Mouse (Mus musculus) gastrocnemius, postnatal 14 days (tissue): ENCODE results near the gene Mroh3. TPM values are rescaled to one million over a fixed set of nuclear protein-coding genes. Genes with fewer than 3 reads are reported as not detected.

Experiments
- DNase-seq: peaks from one replicate; pipeline ENCODE4 v3.0.0; 2021; ENCODE audit warnings: mixed read lengths
- intact Hi-C: fragments of 180-260 bp; cut with DNase I; formaldehyde crosslinking; loops from one replicate; pipeline ENCODE4 v1.15.1; 2025; ENCODE audit warnings: low total_unique reads
- total RNA-seq, 2 experiments: library from RNA; stranded (reverse); gene quantifications; 2 replicates each; pipeline ENCODE4 v1.2.3; 2021

Gene Mroh3
- total RNA-seq, 2 experiments from 2014 or later: not detected

DNA sequence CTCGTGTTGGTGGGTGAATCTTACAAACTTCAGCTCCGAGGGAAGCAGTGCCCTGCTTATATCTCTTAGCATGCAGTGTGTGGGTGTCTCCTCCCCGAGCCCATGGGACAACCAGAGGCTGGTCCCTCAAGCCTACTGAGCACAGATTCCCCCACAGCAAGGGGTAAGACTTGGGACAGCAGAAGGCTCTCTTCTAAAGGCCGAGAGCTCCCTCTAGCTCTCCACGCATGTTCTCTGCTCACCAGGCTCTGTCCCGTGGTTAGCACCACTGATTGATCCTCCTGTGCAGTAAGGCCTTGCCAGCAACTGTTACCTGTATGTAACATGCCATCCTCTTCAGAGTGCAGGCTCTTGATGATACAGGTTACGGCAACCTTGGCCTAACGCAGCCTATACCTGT is 45.0 kb downstream of the Mroh3 start:
- DNase-seq: no peak
- intact Hi-C loops: no loop called here

DNA sequence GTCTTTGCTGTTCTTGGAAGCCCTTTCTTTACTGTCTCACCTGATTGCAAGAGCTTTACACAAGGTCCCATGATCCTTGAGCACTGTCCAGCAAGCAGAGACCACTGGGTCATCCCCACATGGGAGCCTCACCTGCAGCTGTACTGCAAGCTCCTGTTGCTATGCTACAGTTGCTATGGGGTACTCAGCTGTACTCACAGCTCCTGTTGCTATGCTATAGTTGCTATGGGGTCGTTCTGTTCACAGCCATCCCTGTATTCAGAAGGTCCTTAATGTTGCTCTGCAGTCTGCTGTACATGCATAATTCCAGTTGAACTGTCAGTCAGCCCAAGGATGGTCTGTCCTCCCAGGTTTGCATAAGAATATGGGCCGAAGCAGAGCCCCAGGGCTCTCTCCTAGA is 47.2 kb downstream of the Mroh3 start:
- intact Hi-C loops: no loop called here
- DNase-seq: no peak

GRCm38 (mm10) chr1:136161333-136161921 is 51.2 kb downstream of the Mroh3 start:
- intact Hi-C loops: no loop called here
- no peak for DNase-seq

- no peak for DNase-seq
- intact Hi-C loops: no loop called here
These were observed 51.7 kb downstream of the Mroh3 start for GRCm38 (mm10) chr1:136160930-136161329.

DNA sequence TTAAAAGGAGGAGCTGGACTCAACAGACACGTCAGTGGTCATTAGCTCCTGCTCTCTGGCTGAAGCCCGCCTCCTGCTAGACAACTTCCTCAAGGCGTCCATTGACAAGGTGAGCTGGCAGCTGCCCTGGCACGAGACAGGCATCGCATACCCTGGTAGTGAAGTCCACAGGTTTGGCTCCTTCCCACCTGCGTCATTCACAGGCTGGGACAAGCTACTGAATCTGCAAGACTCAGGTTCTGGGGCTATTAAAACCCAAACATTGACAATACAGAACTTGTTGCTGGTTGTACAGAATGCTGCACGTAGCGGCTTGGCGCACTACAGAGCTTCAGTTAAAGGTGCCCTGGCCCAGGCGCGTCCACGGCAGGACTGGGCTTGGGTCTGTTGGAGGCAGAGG is 52.3 kb downstream of the Mroh3 start:
- DNase-seq: no peak
- intact Hi-C loops: no loop called here

- intact Hi-C loops: no loop called here
- DNase-seq: no peak
These were observed 52.8 kb downstream of the Mroh3 start for GRCm38 (mm10) chr1:136159830-136160229.

GRCm38 (mm10) chr1:136156951-136157350 is 55.7 kb downstream of the Mroh3 start:
- intact Hi-C loops: no loop called here
- DNase-seq: no peak

DNA sequence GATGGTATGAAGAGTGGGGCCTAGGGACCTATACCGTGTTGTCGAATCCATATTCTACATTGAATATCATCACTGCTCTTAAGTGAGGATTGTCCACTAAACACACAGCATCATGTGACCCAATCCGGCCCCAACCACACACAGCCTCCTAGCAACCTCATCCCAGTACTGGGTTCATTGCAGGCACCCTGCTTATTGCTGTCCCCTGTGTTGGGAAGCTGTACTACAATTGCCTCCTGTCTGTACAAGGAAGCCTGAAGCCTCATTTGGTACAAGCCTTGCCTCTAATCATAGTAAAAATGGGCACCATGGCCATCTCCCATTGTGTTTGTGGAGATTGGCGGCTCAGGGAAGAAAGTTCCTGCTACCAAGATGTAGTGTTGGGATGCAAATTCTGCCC is 56.3 kb downstream of the Mroh3 start:
- no peak for DNase-seq
- intact Hi-C loops: no loop called here

DNA sequence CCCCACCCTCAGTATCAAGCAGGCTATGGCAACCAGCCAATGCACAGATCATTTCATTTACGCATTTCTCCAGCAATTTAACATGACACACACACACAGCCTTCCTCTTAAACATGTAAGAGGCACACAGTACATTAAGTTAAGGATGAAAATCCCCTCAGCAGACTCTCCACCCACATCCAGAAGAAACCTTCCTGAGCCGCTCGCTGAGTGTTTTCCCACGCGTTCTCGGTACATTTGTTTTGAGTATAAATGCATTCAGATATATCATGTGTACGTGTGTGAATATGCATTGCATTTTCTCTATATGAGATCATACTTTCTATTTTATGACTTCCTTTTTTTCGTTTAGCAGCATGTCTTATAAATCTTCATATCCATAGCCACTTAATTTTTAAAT is 61.3 kb downstream of the Mroh3 start:
- no peak for DNase-seq
- intact Hi-C loops: no loop called here

GRCm38 (mm10) chr1:136149702-136150101 is 62.9 kb downstream of the Mroh3 start:
- intact Hi-C loops: no loop called here
- no peak for DNase-seq

GRCm38 (mm10) chr1:136143514-136143913 is 69.1 kb downstream of the Mroh3 start:
- intact Hi-C loops: no loop called here
- DNase-seq: no peak

DNA sequence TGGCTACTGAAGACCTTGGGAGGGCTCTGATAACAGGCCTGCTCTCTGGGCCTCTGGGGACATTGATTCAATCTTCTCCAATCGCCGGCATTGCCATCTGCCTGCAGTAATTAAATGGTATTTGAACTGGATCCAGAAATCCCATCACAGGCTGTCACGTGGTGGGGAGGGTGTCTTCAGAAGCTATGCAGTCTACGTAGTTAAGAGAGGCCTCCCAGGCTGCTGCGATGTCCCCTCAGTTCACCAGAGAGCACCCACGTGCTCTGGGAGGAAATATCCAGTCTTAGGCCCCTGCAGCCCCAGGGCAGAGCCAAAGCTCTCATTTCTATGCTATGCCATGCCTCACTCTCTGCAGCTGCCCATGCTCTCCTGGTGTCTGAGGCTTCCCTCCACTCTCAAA is 70.3 kb downstream of the Mroh3 start:
- DNase-seq: no peak
- intact Hi-C loops: no loop called here

GRCm38 (mm10) chr1:136141176-136141950 is 71.3 kb downstream of the Mroh3 start:
- no peak for DNase-seq
- intact Hi-C loops: no loop called here

GRCm38 (mm10) chr1:136139990-136140640 is 72.5 kb downstream of the Mroh3 start:
- intact Hi-C loops: no loop called here

DNA sequence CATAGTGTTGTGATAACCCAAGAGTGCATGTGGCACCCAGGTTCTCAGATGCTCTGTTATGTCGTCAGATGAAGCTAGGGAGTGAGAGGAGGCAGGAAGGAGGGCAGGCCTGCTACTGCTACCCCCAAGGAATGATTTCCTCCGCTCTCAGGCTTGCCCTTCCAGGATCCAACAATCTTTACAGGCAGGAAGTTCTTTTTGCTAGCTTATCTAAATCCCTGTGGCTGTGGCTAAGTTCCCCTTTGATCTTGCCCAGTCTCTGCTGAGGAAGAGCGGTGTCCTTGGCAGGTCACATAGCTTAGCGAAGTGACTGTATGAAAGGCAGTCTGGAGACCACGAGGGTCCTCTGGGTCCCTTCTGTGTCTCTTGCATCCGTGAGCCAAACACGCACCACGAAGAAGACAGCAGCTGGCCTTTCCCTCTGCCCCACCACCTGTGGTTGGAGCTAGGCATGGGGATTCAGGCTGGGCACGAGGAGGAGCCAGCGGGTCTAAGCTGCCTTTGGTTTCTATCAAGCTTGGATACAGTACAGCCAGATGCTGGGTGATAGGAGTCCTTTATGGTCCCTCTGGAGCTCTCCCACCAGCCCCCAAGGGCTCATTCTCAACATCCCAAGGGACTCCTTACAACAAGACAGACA is 74.3 kb downstream of the Mroh3 start:
- DNase-seq: no peak
- intact Hi-C loops: no loop called here

More at GRCm38 (mm10) chr1:136139990-136140640, 72.5 kb downstream of the Mroh3 start:
- DNase-seq: peak; percentile 72

- DNase-seq: peak; percentile 60
- intact Hi-C loops: no loop called here
These were observed 75.1 kb downstream of the Mroh3 start for GRCm38 (mm10) chr1:136137575-136137974.

DNA sequence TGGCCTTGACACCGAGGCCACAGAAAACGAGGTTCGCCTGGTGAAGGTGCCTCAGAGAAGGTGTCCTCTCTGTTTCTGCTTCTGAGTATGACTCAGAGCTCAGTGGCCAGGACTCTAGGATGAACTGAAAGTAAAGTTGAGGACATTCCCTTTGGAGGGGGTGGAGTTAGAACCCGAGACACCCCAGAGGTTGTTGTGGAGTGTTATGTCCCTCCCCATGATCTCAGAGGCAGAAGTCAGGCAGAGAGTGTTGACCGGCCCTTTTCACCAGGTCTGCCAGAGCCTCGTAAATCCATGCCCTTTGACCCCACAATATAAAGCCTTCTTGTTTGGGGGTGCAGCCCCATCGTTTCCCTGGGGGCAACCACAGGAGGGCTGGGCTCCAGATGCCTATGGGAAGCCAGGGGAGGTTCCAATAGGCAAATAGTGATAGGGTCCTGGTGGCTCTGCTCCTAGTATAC is 75.5 kb downstream of the Mroh3 start:
- DNase-seq: no peak
- intact Hi-C loops: no loop called here

GRCm38 (mm10) chr1:136136547-136136946 is 76.1 kb downstream of the Mroh3 start:
- peak; percentile 23 for DNase-seq
- intact Hi-C loops: no loop called here

GRCm38 (mm10) chr1:136135777-136136444 is 76.7 kb downstream of the Mroh3 start:
- no peak for DNase-seq
- intact Hi-C loops: no loop called here

- intact Hi-C loops: no loop called here
- peak; percentile 26 for DNase-seq
These were observed 77.6 kb downstream of the Mroh3 start for GRCm38 (mm10) chr1:136135046-136135445.
